Mouse (Mus musculus) bone marrow macrophage, adult 2 months (primary cell): ENCODE data around the gene Hist1h2ak.
"Not testable (repeated sequence)": the region's sequence is repeated elsewhere in the genome, so short reads cannot be mapped to it uniquely, and the experiment has no call there.

Experiments used
- CTCF ChIP-seq: IDR thresholded peaks from 2 replicates; pipeline ENCODE4 v1.5.1; 2012; ENCODE audit warnings: low read depth, mild to moderate bottlenecking, low read length, moderate library complexity
- POLR2A ChIP-seq: IDR thresholded peaks from 2 replicates; pipeline ENCODE4 v1.6.1; 2012; ENCODE audit warnings: mild to moderate bottlenecking, low read depth, low read length, borderline replicate concordance

DNA sequence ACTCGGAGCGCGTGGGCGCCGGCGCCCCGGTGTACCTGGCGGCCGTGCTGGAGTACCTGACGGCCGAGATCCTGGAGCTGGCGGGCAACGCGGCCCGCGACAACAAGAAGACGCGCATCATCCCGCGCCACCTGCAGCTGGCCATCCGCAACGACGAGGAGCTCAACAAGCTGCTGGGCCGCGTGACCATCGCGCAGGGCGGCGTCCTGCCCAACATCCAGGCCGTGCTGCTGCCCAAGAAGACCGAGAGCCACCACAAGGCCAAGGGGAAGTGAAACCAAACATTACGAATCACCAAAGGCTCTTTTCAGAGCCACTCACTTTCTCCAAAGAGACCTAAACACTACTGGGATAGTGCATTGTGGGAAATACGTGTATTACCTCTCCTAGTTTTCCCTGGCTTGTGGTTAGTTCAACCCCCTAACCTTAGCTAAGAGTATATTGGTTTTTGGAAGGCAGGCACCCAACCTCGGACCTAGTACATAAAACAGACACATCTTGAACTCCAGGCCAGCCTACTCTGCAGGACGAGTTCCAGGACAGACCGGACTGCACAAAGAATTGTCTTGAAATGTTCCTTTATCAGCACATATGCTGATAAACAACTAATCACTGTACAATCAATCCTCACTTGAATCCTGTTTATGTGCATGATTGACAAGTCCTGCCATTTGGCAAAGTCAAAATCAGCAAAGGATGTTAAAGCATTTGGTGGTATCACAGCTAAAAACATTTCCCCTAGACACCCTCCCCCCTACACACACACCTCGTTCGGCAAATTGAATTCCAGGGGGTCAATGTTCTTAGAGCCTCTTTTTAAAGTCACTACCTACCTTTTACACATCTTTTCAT, 36.9 kb downstream of the Hist1h2ak start:
- not testable (repeated sequence) for TF ChIP-seq POLR2A, CTCF
